Mouse (Mus musculus): ENCODE data around the gene Gm6034. TPM values are rescaled to one million over a fixed set of nuclear protein-coding genes. Genes with fewer than 3 reads are reported as not detected.

Gm6034 gene
- 1 to 10 TPM; 1.7 to 2.2 TPM for total RNA-seq (2023)

DNA sequence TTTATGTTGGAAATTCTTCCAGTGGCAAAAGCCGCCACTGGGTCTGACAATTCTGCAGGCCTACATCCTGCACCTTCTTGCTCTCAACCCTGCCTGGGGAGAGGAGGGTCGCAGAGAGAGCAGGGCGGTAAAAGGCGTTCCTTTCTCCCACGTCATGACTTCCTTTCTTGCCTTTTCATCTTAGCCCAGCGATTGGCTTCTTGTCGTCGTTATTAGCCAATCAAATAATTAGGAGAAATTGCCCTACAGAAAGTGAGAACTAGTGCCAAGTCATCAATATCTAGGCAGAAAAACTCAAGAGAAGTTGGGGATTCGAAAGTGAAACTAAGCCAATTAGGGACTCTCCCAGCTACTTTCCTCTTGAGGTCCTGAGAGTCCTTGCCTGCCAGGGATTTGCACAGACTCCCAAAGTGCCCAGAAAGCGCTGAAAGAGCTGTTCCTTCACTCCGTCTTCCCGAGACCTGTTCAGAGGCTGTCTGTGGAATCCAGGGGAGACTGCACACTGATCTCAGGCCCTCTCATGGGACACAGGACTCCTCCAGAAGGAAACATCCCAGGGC, at the start of gene Gm6034, which contains the start of gene H2-T22:
Gene Gm6034 (plus strand): TSS at position 352 of the 560 bp plus-strand sequence.
Gene H2-T22 (minus strand): TSS at position 138 of the 560 bp plus-strand sequence.

DNA sequence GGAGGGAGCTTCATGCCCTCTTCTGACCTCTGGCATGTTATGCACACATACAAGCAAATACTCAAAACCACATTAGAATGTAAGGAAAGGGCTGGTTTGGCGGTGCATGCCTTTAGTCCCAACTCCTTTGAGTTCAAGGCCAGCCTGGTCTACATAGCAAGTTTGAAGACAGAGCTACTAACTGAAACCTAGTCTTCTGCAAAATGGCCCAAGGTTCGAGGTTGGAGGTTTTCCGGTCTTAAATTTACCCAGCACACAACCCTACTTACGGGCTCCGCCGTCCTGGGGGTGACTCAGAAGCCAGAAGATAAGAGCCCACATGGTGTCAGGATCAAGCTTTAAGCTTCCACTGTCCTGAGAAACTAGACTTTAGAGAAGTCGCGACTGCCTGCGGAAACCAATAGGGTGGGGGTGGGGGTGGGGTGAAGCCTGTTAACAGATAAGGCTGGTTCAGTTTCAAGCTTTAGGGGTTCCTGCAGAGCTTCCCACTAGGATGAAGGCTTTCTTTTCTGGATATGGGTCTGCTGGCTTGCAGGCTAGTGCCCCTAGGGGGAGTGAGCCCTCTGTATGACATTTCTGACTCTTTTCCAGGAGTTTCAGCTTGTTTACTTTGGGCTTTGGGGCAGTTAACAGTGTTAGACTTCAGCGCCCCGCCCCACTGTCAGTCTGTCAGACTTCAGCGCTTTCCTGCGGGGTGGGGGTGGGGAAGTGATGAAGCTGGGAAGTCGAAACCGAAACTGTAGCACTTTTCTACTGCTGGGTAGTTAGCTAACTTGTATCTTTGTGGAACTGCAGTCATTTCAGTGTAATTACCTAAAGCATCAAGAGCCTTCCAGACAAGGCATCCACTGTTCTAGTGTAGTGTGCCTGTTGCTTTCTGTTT, 22.3 kb upstream of the Gm6034 start, which contains the start of gene H2-T24:
Gene H2-T24 (minus strand): TSS at position 370 of the 883 bp plus-strand sequence.

DNA sequence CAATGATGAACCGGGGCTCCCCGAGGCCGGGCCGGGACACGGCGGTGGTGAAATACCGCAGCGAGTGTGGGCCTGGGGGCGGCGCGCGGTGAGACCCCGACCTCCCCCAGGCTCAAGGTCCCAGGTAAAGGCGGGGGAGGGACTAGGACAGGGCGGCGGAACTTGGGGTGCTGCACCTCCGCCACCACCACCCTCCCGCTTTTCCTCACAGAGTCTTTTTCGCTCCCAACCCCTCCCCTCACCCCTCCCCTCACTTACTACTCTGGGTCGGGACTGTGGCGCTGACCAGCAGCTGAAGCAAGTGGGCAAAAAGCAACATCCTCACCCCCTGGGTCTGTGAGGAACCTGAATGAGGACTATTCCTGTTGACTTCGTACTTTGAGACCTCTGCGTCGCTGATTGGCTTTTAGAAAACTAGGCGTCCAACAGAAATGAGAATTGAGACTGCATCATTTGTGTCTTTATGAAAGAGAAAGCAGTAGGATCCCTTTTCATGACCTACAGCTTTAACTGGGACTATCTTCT, 10.3 kb upstream of the Gm6034 start, which contains the start of gene H2-T23:
Gene H2-T23 (minus strand): TSS at position 505 of the 525 bp plus-strand sequence.

DNA sequence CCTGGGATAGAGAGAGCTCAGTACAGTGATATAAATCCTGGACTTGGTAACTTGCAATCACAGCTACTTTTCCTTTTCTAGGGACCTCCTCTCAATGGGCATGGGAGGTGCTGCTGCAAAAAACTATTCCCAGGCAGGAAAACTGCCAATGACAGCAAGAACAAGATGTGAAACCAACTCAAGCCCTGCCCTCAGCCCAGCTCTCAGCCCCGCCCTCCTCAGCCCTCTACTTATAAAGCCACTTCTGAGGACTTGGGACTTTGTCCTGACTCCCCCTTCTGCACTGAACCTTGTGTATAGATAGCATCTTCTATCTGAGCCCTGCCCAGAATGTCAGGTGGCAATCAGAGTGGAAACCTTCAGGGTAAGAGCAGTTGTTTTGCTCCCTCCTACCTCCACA, 15.6 kb downstream of the Gm6034 start, which contains the start of gene Gm11127:
Gene Gm11127 (minus strand): TSS at position 10 of the 400 bp plus-strand sequence.

Other genes with a start within 250 kb of the Gm6034 start
- 10 to 100 TPM; 11.6 to 12.6 TPM for gene Ier3, start 221.3 kb upstream of the Gm6034 start, total RNA-seq (2023)
- gene Flot1, start 219.7 kb upstream of the Gm6034 start, total RNA-seq (2023): 10 to 100 TPM; 44.7 to 60.4 TPM
- 100 to 1,000 TPM; 597 to 644 TPM for gene Tubb5, start 204.7 kb upstream of the Gm6034 start, total RNA-seq (2023)
- gene Mdc1, start 201.4 kb upstream of the Gm6034 start, total RNA-seq (2023): 10 to 100 TPM; 69.1 to 70.7 TPM
- 10 to 100 TPM; 17.7 to 25.2 TPM for gene Nrm, start 181.6 kb upstream of the Gm6034 start, total RNA-seq (2023)
- gene Ppp1r18, start 177.4 kb upstream of the Gm6034 start, total RNA-seq (2023): 100 to 1,000 TPM; 274 to 296 TPM
- 100 to 1,000 TPM; 115 to 129 TPM for gene Dhx16, start 163.1 kb upstream of the Gm6034 start, total RNA-seq (2023)
- gene 2310061I04Rik, start 145.5 kb upstream of the Gm6034 start, total RNA-seq (2023): 10 to 100 TPM; 26.8 to 30.6 TPM
- gene Atat1, start 132.9 kb upstream of the Gm6034 start, total RNA-seq (2023): 10 to 100 TPM in 1 of 2 experiments, 1 to 10 TPM in 1; 8.6 to 18.5 TPM
- gene Mrps18b, start 126.6 kb upstream of the Gm6034 start, total RNA-seq (2023): 10 to 100 TPM; 56.9 to 67.4 TPM
- 100 to 1,000 TPM; 143 to 144 TPM for gene Ppp1r10, start 126.5 kb upstream of the Gm6034 start, total RNA-seq (2023)
- gene Abcf1, start 73.2 kb upstream of the Gm6034 start, total RNA-seq (2023): 100 to 1,000 TPM; 126 to 131 TPM
- gene Gnl1, start 63.1 kb upstream of the Gm6034 start, total RNA-seq (2023): 10 to 100 TPM; 57.6 to 66.0 TPM
- 10 to 100 TPM; 48.3 to 58.1 TPM for gene Prr3, start 62.7 kb upstream of the Gm6034 start, total RNA-seq (2023)
- 10 to 100 TPM; 23.1 to 34.7 TPM for gene H2-T24, start 22.4 kb upstream of the Gm6034 start, total RNA-seq (2023)
- gene H2-T23, start 10.1 kb upstream of the Gm6034 start, total RNA-seq (2023): 100 to 1,000 TPM; 319 to 355 TPM
- 100 to 1,000 TPM; 195 to 209 TPM for gene H2-T22, start 214 bp upstream of the Gm6034 start, total RNA-seq (2023)
- gene Gm11127, start 15.4 kb downstream of the Gm6034 start, total RNA-seq (2023): 10 to 100 TPM; 95.4 to 96.7 TPM
- 10 to 100 TPM; 13.9 to 15.9 TPM for gene Gm19684, start 78.7 kb downstream of the Gm6034 start, total RNA-seq (2023)
- gene Gm7030, start 86.5 kb downstream of the Gm6034 start, total RNA-seq (2023): 10 to 100 TPM; 18.1 to 21.9 TPM
- gene Gm8909, start 125.6 kb downstream of the Gm6034 start, total RNA-seq (2023): 1 to 10 TPM in 1 of 2 experiments, not detected in 1; 1.6 TPM
- 1 to 10 TPM in 1 of 2 experiments, under 1 TPM in 1; 0.79 to 1.4 TPM for gene H2-T3, start 147.3 kb downstream of the Gm6034 start, total RNA-seq (2023)
- gene Rpp21, start 215.1 kb downstream of the Gm6034 start, total RNA-seq (2023): 10 to 100 TPM; 82.8 to 96.9 TPM
- 10 to 100 TPM; 85.1 to 86.0 TPM for gene Trim39, start 229.3 kb downstream of the Gm6034 start, total RNA-seq (2023)
- not detected for gene H2-M10.2, start 243.5 kb downstream of the Gm6034 start, total RNA-seq (2023)

Measured in T-cell, adult 66 days (primary cell).